Mouse (Mus musculus) myocyte (in vitro differentiated cells): ENCODE data around the gene Heatr6. TPM values are rescaled to one million over a fixed set of nuclear protein-coding genes. Genes with fewer than 3 reads are reported as not detected.
A peak's percentile ranks its signal among the peaks of the same experiment; 100 is the strongest.

Experiments used
- H3K27me3 ChIP-seq: one replicate; pipeline ENCODE4 v1.6.1; 2011; ENCODE audit not compliant: control insufficient read depth, insufficient read depth, insufficient read length
- H3K36me3 ChIP-seq: one replicate; pipeline ENCODE4 v1.6.1; 2011; ENCODE audit not compliant: control insufficient read depth, insufficient read depth
- H3K4me2 ChIP-seq: one replicate; pipeline ENCODE4 v1.6.1; 2011; ENCODE audit warnings: low read depth, control low read depth
- H3K4me3 ChIP-seq: one replicate; pipeline ENCODE4 v1.5.1; 2011; ENCODE audit warnings: mild to moderate bottlenecking, control low read depth, moderate library complexity
- H3K79me2 ChIP-seq: one replicate; pipeline ENCODE4 v1.6.1; 2011; ENCODE audit not compliant: control insufficient read depth, insufficient read depth
- H3ac ChIP-seq: one replicate; pipeline ENCODE4 v1.6.1; 2011; ENCODE audit not compliant: control insufficient read depth, insufficient read length
- CEBPB ChIP-seq: IDR thresholded peaks from 2 replicates; pipeline ENCODE4 v1.6.1; 2011; ENCODE audit warnings: mild to moderate bottlenecking, moderate library complexity; ENCODE audit not compliant: poor library complexity, insufficient read depth, severe bottlenecking
- E2F4 ChIP-seq: IDR thresholded peaks from one replicate; pipeline ENCODE4 v1.6.1; 2011; ENCODE audit warnings: mild to moderate bottlenecking, control low read depth, moderate library complexity; ENCODE audit not compliant: insufficient read depth
- MAX ChIP-seq: IDR thresholded peaks from one replicate; pipeline ENCODE4 v1.6.1; 2011; ENCODE audit warnings: low read depth, mild to moderate bottlenecking, control low read depth
- MYOD1 ChIP-seq, 3 experiments: IDR thresholded peaks; one replicate each; pipeline ENCODE4 v1.6.1; 2011; ENCODE audit warnings: control low read depth in 2 of 3, low read depth in 2 of 3, mild to moderate bottlenecking in 2 of 3, moderate library complexity in 1 of 3; ENCODE audit not compliant: insufficient read length in 2 of 3, control insufficient read depth in 1 of 3
- MYOG ChIP-seq, 3 experiments: IDR thresholded peaks; one replicate each; pipeline ENCODE4 v1.6.1; 2011; ENCODE audit warnings: control low read depth in 2 of 3, low read depth in 2 of 3, mild to moderate bottlenecking in 2 of 3; ENCODE audit not compliant: insufficient read length in 2 of 3, control insufficient read depth in 1 of 3, insufficient read depth in 1 of 3
- POLR2A ChIP-seq: IDR thresholded peaks from one replicate; pipeline ENCODE4 v1.6.1; 2011; ENCODE audit warnings: low read depth, mild to moderate bottlenecking, control low read depth, moderate library complexity; ENCODE audit not compliant: insufficient read length
- POLR2AphosphoS2 ChIP-seq: IDR thresholded peaks from one replicate; pipeline ENCODE4 v1.6.1; 2011; ENCODE audit warnings: low read depth, control low read depth; ENCODE audit not compliant: insufficient read length
- REST ChIP-seq: IDR thresholded peaks from one replicate; pipeline ENCODE4 v1.6.1; 2011; ENCODE audit warnings: mild to moderate bottlenecking, control low read depth, moderate library complexity; ENCODE audit not compliant: insufficient read depth, insufficient read length
- SRF ChIP-seq: IDR thresholded peaks from one replicate; pipeline ENCODE4 v1.6.1; 2011; ENCODE audit warnings: low read depth; ENCODE audit not compliant: control insufficient read depth, insufficient read length
- TCF12 ChIP-seq: IDR thresholded peaks from one replicate; pipeline ENCODE4 v1.6.1; 2011; ENCODE audit warnings: mild to moderate bottlenecking, control low read depth; ENCODE audit not compliant: poor library complexity, insufficient read depth, severe bottlenecking
- TCF3 ChIP-seq: IDR thresholded peaks from one replicate; pipeline ENCODE4 v1.6.1; 2011; ENCODE audit warnings: low read depth, control low read depth; ENCODE audit not compliant: insufficient read length
- USF1 ChIP-seq: IDR thresholded peaks from one replicate; pipeline ENCODE4 v1.6.1; 2011; ENCODE audit warnings: low read depth, mild to moderate bottlenecking, control low read depth, moderate library complexity
- polyA plus RNA-seq: library from polyadenylated mRNA; unstranded; fragments of >200 nt; fragmentation: generic; extraction: Trizol; gene quantifications from one replicate; pipeline ENCODE4 v1.2.1, GENCODE M21; 2012; ENCODE audit warnings: missing spikeins

Heatr6 gene
- polyA plus RNA-seq, 1 experiment, result 8.7 TPM

- Histone ChIP-seq H3ac (no peak overlapping the region), H3K36me3 (peaks cover 54% of the 10 kb centered on the region), H3K79me2 (no peaks in the 10 kb centered on the region), H3K4me2 (no peak overlapping the region), H3K4me3 (no peak overlapping the region), H3K27me3 (no peaks in the 10 kb centered on the region)
- TF ChIP-seq TCF3, result no peak
- no peak for TF ChIP-seq CEBPB
- no peak for TF ChIP-seq USF1
- TF ChIP-seq MYOG (IDR thresholded peaks at IDR 0.05; ENCODE audit: control insufficient read depth in 1 of 3, insufficient read depth in 1 of 3, insufficient read length in 2 of 3, low read depth in 2 of 3), result no peak
- TF ChIP-seq REST, result no peak
- TF ChIP-seq MYOD1 (IDR thresholded peaks at IDR 0.05; ENCODE audit: control insufficient read depth in 1 of 3, insufficient read length in 2 of 3, low read depth in 2 of 3), result no peak
- no peak for TF ChIP-seq POLR2AphosphoS2
- no peak for TF ChIP-seq SRF
- TF ChIP-seq MAX, result no peak
- no peak for TF ChIP-seq POLR2A
- TF ChIP-seq E2F4, result no peak
- TF ChIP-seq TCF12, result no peak
Observed at GRCm38 (mm10) chr11:83773691-83774090, 20.2 kb downstream of the Heatr6 start.

- no peak overlapping the region for H3K4me3 ChIP-seq
- no peak overlapping the region for H3K4me2 ChIP-seq
- no peak for TF ChIP-seq MAX
- TF ChIP-seq POLR2A, result no peak
- TF ChIP-seq SRF, result no peak
- TF ChIP-seq E2F4, result no peak
- H3K27me3 ChIP-seq, result no peaks in the 10 kb centered on the region
- H3K79me2 ChIP-seq, result no peaks in the 10 kb centered on the region
- H3ac ChIP-seq, result no peak overlapping the region
- H3K36me3 ChIP-seq, result peaks cover 51% of the 10 kb centered on the region
Observed at GRCm38 (mm10) chr11:83774324-83774723, 20.8 kb downstream of the Heatr6 start.

GRCm38 (mm10) chr11:83776798-83777197, 23.3 kb downstream of the Heatr6 start:
- Histone ChIP-seq H3ac (no peak overlapping the region), H3K4me3 (no peak overlapping the region), H3K36me3 (peaks cover 56% of the 10 kb centered on the region), H3K27me3 (no peaks in the 10 kb centered on the region), H3K4me2 (no peak overlapping the region), H3K79me2 (no peaks in the 10 kb centered on the region)
- TF ChIP-seq POLR2AphosphoS2 (no peak), MYOG (IDR thresholded peaks at IDR 0.05; ENCODE audit: control insufficient read depth in 1 of 3, insufficient read depth in 1 of 3, insufficient read length in 2 of 3, low read depth in 2 of 3) (no peak)

GRCm38 (mm10) chr11:83783931-83784600, 30.6 kb downstream of the Heatr6 start:
- Histone ChIP-seq H3ac (no peak overlapping the region), H3K36me3 (peaks cover 33% of the 10 kb centered on the region), H3K4me2 (no peak overlapping the region), H3K4me3 (no peak overlapping the region), H3K79me2 (no peaks in the 10 kb centered on the region), H3K27me3 (no peaks in the 10 kb centered on the region)
- TF ChIP-seq MAX, result no peak
- no peak for TF ChIP-seq USF1
- TF ChIP-seq TCF3, result no peak
- TF ChIP-seq POLR2AphosphoS2, result peak; percentile 90
- no peak for TF ChIP-seq REST
- TF ChIP-seq SRF, result no peak
- peak in 2 of 3 experiments; percentile 1 to 7 for TF ChIP-seq MYOD1 (IDR thresholded peaks at IDR 0.05; ENCODE audit: control insufficient read depth in 1 of 3, insufficient read length in 2 of 3, low read depth in 2 of 3)
- peak; percentile 43 for TF ChIP-seq POLR2A
- TF ChIP-seq TCF12, result no peak
- TF ChIP-seq CEBPB, result no peak
- no peak for TF ChIP-seq E2F4

GRCm38 (mm10) chr11:83784661-83785060, 31.2 kb downstream of the Heatr6 start:
- no peak overlapping the region for H3ac ChIP-seq
- no peak overlapping the region for H3K4me3 ChIP-seq
- H3K36me3 ChIP-seq, result peaks cover 28% of the 10 kb centered on the region
- no peaks in the 10 kb centered on the region for H3K79me2 ChIP-seq
- H3K4me2 ChIP-seq, result no peak overlapping the region
- no peaks in the 10 kb centered on the region for H3K27me3 ChIP-seq
- TF ChIP-seq USF1 (no peak), MYOG (IDR thresholded peaks at IDR 0.05; ENCODE audit: control insufficient read depth in 1 of 3, insufficient read depth in 1 of 3, insufficient read length in 2 of 3, low read depth in 2 of 3) (no peak), MYOD1 (IDR thresholded peaks at IDR 0.05; ENCODE audit: control insufficient read depth in 1 of 3, insufficient read length in 2 of 3, low read depth in 2 of 3) (no peak), POLR2A (no peak), TCF12 (no peak), POLR2AphosphoS2 (no peak), E2F4 (no peak), TCF3 (no peak), MAX (no peak), REST (no peak), CEBPB (no peak), SRF (no peak)
